Mouse (Mus musculus) midbrain, embryonic 13.5 days (tissue): Measurements from ENCODE around the gene Ovol1. TPM values are rescaled to one million over a fixed set of nuclear protein-coding genes. Genes with fewer than 3 reads are reported as not detected.

Experiments
- ATAC-seq: fragments of 200-750 bp; cut with Nextera tagmentation; 2 replicates; pipeline ENCODE4 v1.8.0; 2017; ENCODE audit warnings: mild to moderate bottlenecking, moderate TSS enrichment, moderate library complexity
- H3K27ac ChIP-seq: fragments of 300-500 bp; sonication (generic); 2 replicates; pipeline ENCODE4 v1.5.1; 2015; ENCODE audit warnings: inconsistent platforms, mild to moderate bottlenecking, moderate library complexity
- H3K27me3 ChIP-seq: fragments of 300-500 bp; sonication (generic); 2 replicates; pipeline ENCODE4 v1.6.1; 2015; ENCODE audit warnings: mild to moderate bottlenecking, inconsistent platforms
- H3K36me3 ChIP-seq: fragments of 300-500 bp; sonication (generic); 2 replicates; pipeline ENCODE4 v1.6.1; 2015; ENCODE audit warnings: mild to moderate bottlenecking, inconsistent platforms
- H3K4me1 ChIP-seq: fragments of 300-500 bp; sonication (generic); replicated peaks from 2 replicates; pipeline ENCODE4 v1.6.1; 2015; ENCODE audit warnings: inconsistent platforms
- H3K4me2 ChIP-seq: fragments of 300-500 bp; sonication (generic); replicated peaks from 2 replicates; pipeline ENCODE4 v1.6.1; 2015; ENCODE audit warnings: moderate library complexity, mild to moderate bottlenecking, inconsistent platforms
- H3K4me3 ChIP-seq: fragments of 300-500 bp; sonication (generic); replicated peaks from 2 replicates; pipeline ENCODE4 v1.5.1; 2015; ENCODE audit warnings: mild to moderate bottlenecking, inconsistent platforms
- H3K9ac ChIP-seq: fragments of 300-500 bp; sonication (generic); replicated peaks from 2 replicates; pipeline ENCODE4 v1.6.1; 2015; ENCODE audit warnings: mild to moderate bottlenecking, inconsistent platforms
- H3K9me3 ChIP-seq: fragments of 300-500 bp; sonication (generic); 2 replicates; pipeline ENCODE4 v1.6.1; 2016; ENCODE audit warnings: mild to moderate bottlenecking, inconsistent platforms
- WGBS: fragments of 180-500 bp; shearing (Covaris S2); methylation state at CpG from one replicate; pipeline ENCODE4 v1.1.7; 2015; 5-methylcytosine and 5-hydroxymethylcytosine counted together
- polyA plus RNA-seq: library from polyadenylated mRNA; unstranded; fragments of >200 nt; fragmentation: Nextera tagmentation; extraction: Ambion mirVana; gene quantifications from 2 replicates; pipeline ENCODE4 v1.2.1, GENCODE M21; 2015

Ovol1 gene
- polyA plus RNA-seq, 1 experiment from 2014 or later: not detected

- WGBS: 61% methylated on average over 11 of the region's 11 CpGs
- no peak overlapping the region for H3K27ac ChIP-seq
- no peak overlapping the region for H3K9ac ChIP-seq
- no peak overlapping the region for H3K4me3 ChIP-seq
- H3K4me1 ChIP-seq: no peaks in the 10 kb centered on the region
- H3K4me2 ChIP-seq: no peak overlapping the region
- no peaks in the 10 kb centered on the region for H3K27me3 ChIP-seq
- no peaks in the 10 kb centered on the region for H3K36me3 ChIP-seq
- no peak for ATAC-seq
- H3K9me3 ChIP-seq: no peaks in the 10 kb centered on the region
Observed at GRCm38 (mm10) chr19:5544031-5544430, 16.4 kb downstream of the Ovol1 start.

GRCm38 (mm10) chr19:5543362-5543761, 17.1 kb downstream of the Ovol1 start:
- no peak for ATAC-seq
- Histone ChIP-seq H3K36me3 (no peaks in the 10 kb centered on the region), H3K4me2 (no peak overlapping the region), H3K4me1 (no peaks in the 10 kb centered on the region), H3K9me3 (no peaks in the 10 kb centered on the region), H3K4me3 (no peak overlapping the region), H3K9ac (no peak overlapping the region), H3K27ac (no peak overlapping the region), H3K27me3 (no peaks in the 10 kb centered on the region)
- 92% methylated on average over 9 of the region's 9 CpGs for WGBS

- Histone ChIP-seq H3K27me3 (no peaks in the 10 kb centered on the region), H3K36me3 (no peaks in the 10 kb centered on the region), H3K4me2 (no peak overlapping the region), H3K9me3 (no peaks in the 10 kb centered on the region), H3K4me3 (no peak overlapping the region), H3K9ac (no peak overlapping the region), H3K27ac (no peak overlapping the region), H3K4me1 (no peaks in the 10 kb centered on the region)
- WGBS: 66% methylated on average over 8 of the region's 8 CpGs
- no peak for ATAC-seq
Observed at GRCm38 (mm10) chr19:5538786-5539185, 21.7 kb downstream of the Ovol1 start.

- Histone ChIP-seq H3K4me1 (peaks cover 19% of the 10 kb centered on the region), H3K4me3 (no peak overlapping the region), H3K9ac (no peak overlapping the region), H3K36me3 (no peaks in the 10 kb centered on the region), H3K9me3 (no peaks in the 10 kb centered on the region), H3K27me3 (peaks cover 12% of the 10 kb centered on the region; the same call in 1 of the 2 replicates), H3K4me2 (no peak overlapping the region), H3K27ac (no peak overlapping the region)
- ATAC-seq: no peak
- WGBS: 80% methylated on average over 8 of the region's 8 CpGs
Observed at GRCm38 (mm10) chr19:5532520-5532919, 27.9 kb downstream of the Ovol1 start.

GRCm38 (mm10) chr19:5530138-5530524, 30.3 kb downstream of the Ovol1 start:
- Histone ChIP-seq H3K4me1 (peaks cover 19% of the 10 kb centered on the region), H3K4me3 (no peak overlapping the region), H3K9me3 (no peaks in the 10 kb centered on the region), H3K27me3 (peaks cover 12% of the 10 kb centered on the region; the same call in 1 of the 2 replicates), H3K27ac (peak overlapping the region; percentile 19; the same call in 1 of the 2 replicates), H3K36me3 (no peaks in the 10 kb centered on the region), H3K4me2 (no peak overlapping the region; the same call in 1 of the 2 replicates), H3K9ac (no peak overlapping the region)
- no peak for ATAC-seq
- WGBS: 17% methylated on average over 7 of the region's 7 CpGs

- peak overlapping the region; percentile 37 for H3K4me2 ChIP-seq
- H3K4me3 ChIP-seq: 0 out of 2 replicates have a peak overlapping the region, but pooled peaks have one; percentile 3
- H3K27ac ChIP-seq: peak overlapping the region; percentile 36; the same call in 1 of the 2 replicates
- H3K36me3 ChIP-seq: no peaks in the 10 kb centered on the region
- no peaks in the 10 kb centered on the region for H3K9me3 ChIP-seq
- 11% methylated on average over 20 of the region's 20 CpGs for WGBS
- H3K27me3 ChIP-seq: peaks cover 12% of the 10 kb centered on the region; the same call in 1 of the 2 replicates
- peak; percentile 95 for ATAC-seq
- peaks cover 19% of the 10 kb centered on the region for H3K4me1 ChIP-seq
- H3K9ac ChIP-seq: no peak overlapping the region
Observed at GRCm38 (mm10) chr19:5529325-5530137, 30.9 kb downstream of the Ovol1 start.

- H3K4me1 ChIP-seq: peaks cover 13% of the 10 kb centered on the region
- H3K4me2 ChIP-seq: no peak overlapping the region
- 68% methylated on average over 5 of the region's 5 CpGs for WGBS
- H3K4me3 ChIP-seq: no peak overlapping the region
- no peaks in the 10 kb centered on the region for H3K27me3 ChIP-seq
- no peak for ATAC-seq
- no peak overlapping the region for H3K27ac ChIP-seq
- H3K36me3 ChIP-seq: no peaks in the 10 kb centered on the region
- no peak overlapping the region for H3K9ac ChIP-seq
- H3K9me3 ChIP-seq: no peaks in the 10 kb centered on the region
Observed at GRCm38 (mm10) chr19:5525204-5525603, 35.2 kb downstream of the Ovol1 start.

GRCm38 (mm10) chr19:5518721-5519120, 41.7 kb downstream of the Ovol1 start:
- no peak overlapping the region for H3K9ac ChIP-seq
- no peak overlapping the region for H3K4me3 ChIP-seq
- H3K4me1 ChIP-seq: no peaks in the 10 kb centered on the region
- no peaks in the 10 kb centered on the region for H3K9me3 ChIP-seq
- no peaks in the 10 kb centered on the region for H3K36me3 ChIP-seq
- no peak for ATAC-seq
- no peak overlapping the region for H3K4me2 ChIP-seq
- no peak overlapping the region for H3K27ac ChIP-seq
- H3K27me3 ChIP-seq: no peaks in the 10 kb centered on the region
- WGBS: 87% methylated on average over 3 of the region's 3 CpGs

GRCm38 (mm10) chr19:5516906-5517505, 43.4 kb downstream of the Ovol1 start:
- Histone ChIP-seq H3K27ac (no peak overlapping the region), H3K4me3 (no peak overlapping the region), H3K9me3 (no peaks in the 10 kb centered on the region), H3K4me2 (no peak overlapping the region), H3K9ac (no peak overlapping the region), H3K27me3 (no peaks in the 10 kb centered on the region), H3K4me1 (peaks cover 6% of the 10 kb centered on the region), H3K36me3 (no peaks in the 10 kb centered on the region)
- WGBS: 81% methylated on average over 8 of the region's 8 CpGs
- ATAC-seq: no peak

GRCm38 (mm10) chr19:5515840-5516777, 44.3 kb downstream of the Ovol1 start:
- Histone ChIP-seq H3K4me1 (peaks cover 9% of the 10 kb centered on the region), H3K36me3 (no peaks in the 10 kb centered on the region), H3K27ac (no peak overlapping the region), H3K9ac (no peak overlapping the region), H3K9me3 (no peaks in the 10 kb centered on the region), H3K4me2 (no peak overlapping the region), H3K27me3 (no peaks in the 10 kb centered on the region), H3K4me3 (no peak overlapping the region)
- 71% methylated on average over 7 of the region's 7 CpGs for WGBS
- ATAC-seq: no peak

- ATAC-seq: no peak
- Histone ChIP-seq H3K27me3 (no peaks in the 10 kb centered on the region), H3K4me3 (no peak overlapping the region), H3K4me1 (peaks cover 26% of the 10 kb centered on the region), H3K36me3 (no peaks in the 10 kb centered on the region), H3K9ac (no peak overlapping the region), H3K27ac (no peak overlapping the region), H3K4me2 (no peak overlapping the region), H3K9me3 (no peaks in the 10 kb centered on the region)
- 90% methylated on average over 3 of the region's 3 CpGs for WGBS
Observed at GRCm38 (mm10) chr19:5513005-5513349, 47.5 kb downstream of the Ovol1 start.
